Mouse (Mus musculus) liver, embryonic 15.5 days (tissue): Measurements from ENCODE around the gene Sphkap. TPM values are rescaled to one million over a fixed set of nuclear protein-coding genes. Genes with fewer than 3 reads are reported as not detected.

Experiments used
- polyA plus RNA-seq: library from polyadenylated mRNA; unstranded; fragments of >200 nt; fragmentation: Nextera tagmentation; extraction: Ambion mirVana; gene quantifications from 2 replicates; pipeline ENCODE4 v1.2.1, GENCODE M21; 2015

The Sphkap gene
- polyA plus RNA-seq, 1 experiment from 2014 or later = not detected

Other genes with a start within 250 kb of the Sphkap start
- not detected in 2 replicates for gene Daw1, start 248.4 kb downstream of the Sphkap start, polyA plus RNA-seq